Mouse (Mus musculus) lung, postnatal 25 days (tissue): ENCODE data around the gene Crk.
A peak's percentile ranks its signal among the peaks of the same experiment; 100 is the strongest.
"Not testable (repeated sequence)": the region's sequence is repeated elsewhere in the genome, so short reads cannot be mapped to it uniquely, and the experiment has no call there.

Source experiments
- DNase-seq: peaks from one replicate; pipeline ENCODE4 v3.0.0; 2022; ENCODE audit warnings: low spot score

Gene Crk

DNA sequence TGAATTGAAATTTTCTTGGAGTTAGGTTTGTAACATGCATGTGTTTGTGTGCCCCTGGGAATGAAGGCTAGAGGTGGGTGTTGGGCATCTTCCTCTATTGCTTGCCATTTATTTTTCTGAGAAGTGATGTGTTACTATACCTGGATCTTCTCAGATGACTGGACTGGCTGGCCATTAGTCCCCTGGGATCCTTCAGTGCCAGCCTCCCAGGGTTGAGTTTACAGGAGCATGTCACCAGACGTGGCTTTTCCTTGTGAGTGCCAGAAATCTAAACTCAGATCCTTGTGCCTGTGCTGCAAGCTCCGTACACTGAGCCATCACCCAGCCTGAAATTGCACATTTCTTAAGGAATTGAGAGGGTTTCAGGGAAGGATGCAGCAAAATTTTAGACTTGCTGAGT lies 5.9 kb downstream of the Crk start:
- DNase-seq, result no peak

DNA sequence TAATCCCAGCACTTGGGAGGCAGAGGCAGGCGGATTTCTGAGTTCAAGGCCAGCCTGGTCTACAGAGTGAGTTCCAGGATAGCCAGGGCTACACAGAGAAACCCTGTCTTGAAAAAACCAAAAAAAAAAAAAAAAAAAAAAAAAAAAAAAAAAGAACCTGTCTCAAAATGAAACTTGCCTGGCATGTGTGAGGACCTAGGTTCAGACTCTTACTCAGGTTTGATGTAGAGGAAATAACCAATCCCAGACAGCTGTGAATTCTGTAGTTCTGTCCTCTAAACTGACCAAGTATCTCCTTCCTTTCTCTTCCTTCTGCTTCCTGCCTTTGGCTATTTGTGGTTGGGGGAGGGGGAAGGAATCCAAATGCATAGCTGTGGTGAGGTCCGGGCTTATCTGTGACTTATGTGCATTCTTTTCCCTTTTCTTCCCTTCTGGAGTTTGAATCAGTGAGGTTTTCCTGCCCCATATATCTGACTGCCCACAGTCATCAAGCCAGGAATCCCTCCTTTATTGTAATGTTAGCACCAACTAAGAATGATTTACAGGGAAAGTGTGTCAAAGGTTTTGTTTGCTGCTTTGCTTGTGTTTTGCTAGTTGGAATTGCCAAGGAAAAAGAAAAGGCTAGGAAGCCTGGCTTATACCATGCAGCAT lies 8.4 kb downstream of the Crk start:
- no peak for DNase-seq

DNA sequence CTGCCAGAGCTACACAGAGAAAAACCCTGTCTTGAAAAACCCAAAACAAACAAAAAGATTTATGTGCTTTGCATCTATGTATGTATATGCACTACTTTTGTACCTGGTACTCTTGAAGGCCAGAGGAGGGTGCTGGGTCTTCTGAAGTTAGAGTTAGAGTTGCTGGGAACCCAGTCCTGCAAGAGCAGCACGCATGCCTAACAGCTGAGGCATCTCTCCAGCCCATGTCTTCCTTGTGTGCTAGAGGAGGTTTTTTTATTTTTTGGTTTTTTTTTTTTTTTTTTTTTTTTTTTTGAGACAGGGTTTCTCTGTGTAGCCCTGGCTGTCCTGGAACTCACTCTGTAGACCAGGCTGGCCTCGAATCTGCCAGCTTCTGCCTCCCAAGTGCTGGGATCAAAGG lies 9.1 kb downstream of the Crk start:
- DNase-seq, result no peak

DNA sequence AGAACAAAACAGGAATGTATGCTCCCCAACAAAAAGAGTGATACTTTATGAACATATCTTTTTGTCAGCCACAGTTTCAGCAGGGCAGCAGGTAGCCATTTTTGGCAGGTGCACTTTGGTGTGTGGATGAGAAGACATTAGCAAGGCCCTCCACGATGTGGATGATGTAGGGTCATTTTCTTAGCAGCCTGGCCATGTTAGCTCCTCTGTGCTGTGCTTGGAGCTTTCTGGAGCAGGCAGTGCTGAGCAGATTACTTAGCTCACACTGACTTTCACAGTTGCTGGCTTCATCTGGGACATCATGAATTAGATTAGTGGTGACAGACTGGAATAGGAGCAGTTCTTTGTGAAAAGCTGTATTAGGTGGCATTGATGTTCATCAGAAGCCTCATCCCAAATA lies 10.9 kb downstream of the Crk start:
- DNase-seq, result no peak

DNA sequence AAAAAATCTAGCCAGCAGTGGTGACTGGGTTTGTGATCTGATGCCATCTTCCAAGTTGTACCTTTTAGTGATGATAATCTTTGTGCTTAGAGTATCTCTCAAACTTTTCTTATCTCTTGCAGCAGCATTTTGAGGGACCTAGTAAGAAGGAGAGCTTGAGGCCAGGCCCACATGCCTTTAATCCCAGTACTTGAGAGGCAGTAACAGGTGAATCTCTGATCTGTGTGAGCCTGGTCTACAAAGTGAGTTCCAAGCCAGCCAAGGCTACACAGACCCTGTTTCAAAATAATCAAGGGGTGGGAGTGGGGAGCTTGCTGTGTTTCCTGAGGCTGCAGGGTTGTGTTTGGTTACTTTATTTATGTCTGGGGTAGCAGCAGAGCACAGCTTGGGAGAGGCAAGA lies 12.0 kb downstream of the Crk start:
- no peak for DNase-seq

DNA sequence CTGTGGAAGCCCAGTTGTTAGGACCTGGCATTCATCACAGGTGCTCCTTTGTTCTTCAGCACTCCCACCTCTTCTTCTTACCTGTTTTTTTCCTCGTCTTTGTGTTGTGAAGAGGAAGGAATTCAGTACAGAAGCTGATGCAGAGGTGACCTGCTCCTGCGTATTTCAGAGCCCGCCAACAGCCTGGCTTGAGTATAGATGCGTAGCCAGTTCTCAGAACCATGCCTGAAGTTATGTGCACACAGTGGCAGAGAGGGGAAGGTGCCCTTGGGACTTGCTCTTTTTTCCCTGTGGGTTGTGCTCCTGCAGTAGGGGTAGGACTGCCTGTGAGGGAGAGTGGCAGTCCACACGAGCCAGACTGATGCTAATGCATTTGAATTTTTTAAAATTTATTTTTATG lies 14.5 kb downstream of the Crk start:
- DNase-seq, result no peak

DNA sequence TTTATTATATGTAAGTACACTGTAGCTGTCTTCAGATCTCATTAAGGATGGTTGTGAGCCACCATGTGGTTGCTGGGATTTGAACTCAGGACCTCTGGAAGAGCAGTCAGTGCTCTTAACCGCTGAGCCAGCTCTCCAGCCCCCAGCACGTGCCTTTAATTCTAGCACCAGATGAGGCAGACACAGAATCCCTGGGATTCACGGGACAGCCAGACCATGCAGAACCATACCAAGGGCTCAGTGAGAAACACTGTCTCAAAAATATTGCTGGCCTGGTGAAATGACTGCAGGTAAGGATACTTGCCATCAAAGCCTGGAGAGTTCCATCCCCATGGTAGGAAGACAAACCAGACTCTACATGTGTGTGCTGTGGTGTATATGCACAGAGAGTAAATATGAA lies 18.4 kb downstream of the Crk start:
- not testable (repeated sequence) for DNase-seq

DNA sequence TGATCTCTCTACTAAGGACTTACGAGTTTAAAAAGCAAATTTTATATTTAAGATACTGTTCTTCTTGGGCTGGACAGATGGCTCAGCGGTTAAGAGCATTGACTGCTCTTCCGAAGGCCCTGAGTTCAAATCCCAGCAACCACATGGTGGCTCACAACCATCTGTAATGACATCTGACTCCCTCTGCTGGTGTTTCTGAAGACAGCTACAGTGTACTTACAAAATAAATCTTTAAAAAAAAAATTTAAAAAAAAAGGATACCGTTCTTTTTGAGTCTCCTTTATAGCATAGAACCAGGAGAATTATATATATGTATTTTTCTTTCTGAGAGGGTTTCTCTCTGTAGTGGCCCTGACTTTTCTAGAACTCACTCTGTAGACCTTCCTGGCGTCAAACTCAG lies 21.5 kb downstream of the Crk start:
- DNase-seq, result no peak

DNA sequence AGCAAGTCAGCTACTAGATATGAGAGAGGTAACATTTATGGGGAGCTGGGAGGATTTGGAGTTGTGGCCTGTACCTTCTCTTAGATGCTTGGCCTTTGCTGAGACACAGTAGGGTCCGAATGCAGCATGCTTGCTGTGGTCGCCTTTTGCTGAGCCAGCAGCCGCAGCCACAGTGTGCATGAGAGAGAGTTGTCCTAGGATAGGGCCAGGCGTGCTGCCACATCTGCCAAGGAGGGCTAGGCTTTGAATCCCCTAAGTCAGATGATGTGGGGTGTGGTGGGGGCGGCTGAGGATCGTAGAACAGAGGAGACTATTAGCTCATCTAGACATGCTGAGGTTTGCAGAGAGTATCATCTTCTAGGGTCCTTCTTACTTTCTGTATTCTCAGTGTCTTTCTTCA lies 23.7 kb downstream of the Crk start:
- DNase-seq, result no peak

DNA sequence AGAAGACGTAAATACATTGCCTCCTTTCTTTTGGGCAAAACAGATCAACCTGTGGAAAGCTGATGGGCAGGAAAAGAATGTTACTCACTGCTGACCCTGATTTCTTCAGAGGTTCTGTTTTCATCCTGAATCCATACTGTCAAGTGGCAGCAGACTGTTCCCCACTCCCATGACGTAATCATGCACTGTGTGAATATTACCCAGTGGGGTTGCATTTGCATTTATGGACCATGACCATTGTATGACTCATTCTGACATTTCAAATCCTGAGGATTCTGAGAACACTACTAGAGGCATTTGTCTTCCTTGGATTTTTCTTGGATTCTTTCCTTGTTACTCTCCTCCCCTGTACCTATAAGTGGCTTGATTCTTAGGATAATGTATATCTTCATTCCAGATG lies 24.7 kb downstream of the Crk start:
- no peak for DNase-seq

DNA sequence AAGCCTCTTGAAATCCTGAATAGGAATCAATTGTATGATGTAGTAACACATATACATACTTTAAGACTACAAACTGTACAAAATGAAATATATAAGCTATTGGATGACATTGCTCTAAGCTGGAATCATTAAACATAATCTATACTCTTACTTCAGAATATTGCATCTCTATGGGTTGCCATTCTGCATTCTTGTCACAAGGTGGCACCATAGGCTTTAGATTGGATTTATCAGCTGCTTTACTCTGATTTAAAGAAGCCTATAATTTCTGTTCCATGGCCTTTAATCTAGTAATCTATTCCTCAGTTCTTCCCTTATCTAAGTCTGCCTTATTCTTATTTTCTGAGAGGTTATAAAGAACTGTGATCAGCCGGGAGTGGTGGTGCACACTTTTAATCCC lies 34.9 kb downstream of the Crk start:
- DNase-seq, result peak; percentile 52

DNA sequence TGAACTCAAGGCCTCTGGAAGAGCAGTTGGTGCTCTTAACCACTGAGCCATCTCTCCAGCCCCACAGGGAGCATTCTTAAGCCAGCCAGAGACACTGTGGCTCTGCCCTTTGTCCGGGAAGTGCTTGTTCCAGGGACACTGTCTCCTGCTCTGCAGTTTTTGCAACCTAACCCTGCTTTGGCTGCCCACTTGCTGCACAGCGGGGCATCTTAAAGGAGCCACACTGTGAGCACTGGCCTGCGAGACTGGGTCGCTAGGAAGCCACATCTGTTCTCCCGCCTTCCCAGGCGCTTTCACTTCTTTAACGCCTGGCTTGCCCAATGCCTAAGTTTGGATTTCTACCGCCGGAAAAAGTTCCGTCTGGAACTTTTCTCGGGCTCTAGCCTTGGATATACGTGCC lies 36.5 kb downstream of the Crk start:
- DNase-seq, result no peak

DNA sequence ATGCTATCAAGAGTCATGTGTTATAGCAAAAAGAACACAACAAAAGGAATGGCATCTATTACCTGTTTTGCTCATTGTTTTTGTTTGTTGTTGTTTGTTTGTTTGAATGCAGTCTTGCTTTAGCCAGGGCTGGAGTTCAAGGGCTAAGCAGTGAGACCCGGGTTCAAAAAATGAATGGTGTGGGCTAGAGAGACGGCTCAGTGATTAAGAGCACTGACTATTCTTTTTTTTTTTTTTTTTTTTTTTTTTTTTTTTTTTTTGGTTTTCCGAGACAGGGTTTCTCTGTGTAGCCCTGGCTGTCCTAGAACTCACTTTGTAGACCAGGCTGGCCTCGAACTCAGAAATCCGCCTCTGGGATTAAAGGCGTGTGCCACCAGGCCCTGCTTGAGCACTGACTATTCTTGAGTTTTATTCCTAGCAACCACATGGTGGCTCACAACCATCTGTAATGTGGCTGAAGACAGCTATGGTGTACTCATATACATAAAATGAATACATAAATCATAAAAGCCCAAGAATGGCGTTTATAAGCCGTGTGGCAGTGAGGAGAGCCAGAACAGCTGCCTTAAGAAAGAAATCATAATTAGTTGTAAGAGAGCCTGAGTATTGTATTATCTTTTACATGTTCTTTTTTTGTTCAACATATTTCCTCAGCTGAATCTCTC lies 37.7 kb downstream of the Crk start:
- DNase-seq, result no peak

DNA sequence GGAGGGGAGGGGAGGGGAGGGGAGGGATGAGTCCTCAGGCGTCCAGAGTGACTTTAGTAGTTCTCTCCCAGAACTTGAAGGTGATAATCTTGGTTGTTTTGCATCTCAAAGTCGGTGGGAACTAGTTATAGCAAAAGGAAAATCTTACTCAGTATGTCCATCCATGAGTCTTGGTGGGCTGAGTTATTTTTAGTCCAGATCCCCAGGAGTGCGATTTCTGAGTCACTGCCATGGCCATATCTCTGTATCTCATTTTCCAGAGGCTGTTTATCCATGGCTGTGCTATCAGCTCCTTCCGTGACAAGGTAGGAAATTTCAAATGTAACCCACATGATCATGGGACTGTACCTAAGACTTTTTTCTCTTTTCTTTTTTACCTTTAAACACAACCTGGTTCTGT lies 43.3 kb downstream of the Crk start:
- no peak for DNase-seq

DNA sequence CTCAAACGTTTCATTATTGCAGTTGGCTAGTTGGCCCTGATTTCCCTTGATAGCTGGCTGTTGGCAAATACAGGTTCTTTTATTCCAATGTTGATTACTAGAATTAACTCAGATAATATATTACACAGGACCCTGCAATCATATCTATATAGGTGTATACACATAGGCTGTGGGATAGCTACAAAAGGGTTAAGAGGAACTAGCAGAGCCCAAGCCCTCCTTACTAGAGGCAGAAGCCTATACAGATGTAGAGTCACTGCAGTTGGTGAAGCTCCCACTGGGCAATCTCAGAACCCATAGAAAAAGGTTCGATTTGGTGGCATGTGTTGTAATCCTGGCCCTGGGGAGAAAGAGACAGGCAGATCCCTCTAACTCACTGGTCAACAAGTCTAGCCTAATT lies 48.1 kb downstream of the Crk start:
- DNase-seq, result no peak

DNA sequence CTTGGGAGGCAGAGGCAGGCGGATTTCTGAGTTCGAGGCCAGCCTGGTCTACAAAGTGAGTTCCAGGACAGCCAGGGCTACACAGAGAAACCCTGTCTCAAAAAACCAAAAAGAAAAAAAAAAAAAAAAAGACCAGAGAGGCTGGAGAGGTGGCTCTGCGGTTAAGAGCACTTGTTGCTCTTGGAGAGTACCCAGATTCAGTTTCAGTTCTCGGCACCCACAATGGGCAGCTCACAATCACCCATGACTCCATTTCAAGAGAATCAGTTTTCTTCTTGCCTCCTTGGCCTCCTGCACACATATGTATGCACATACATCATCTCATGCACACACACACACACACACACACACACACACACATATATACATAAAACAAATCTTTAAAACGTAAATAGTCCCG lies 48.6 kb downstream of the Crk start:
- DNase-seq, result not testable (repeated sequence)

DNA sequence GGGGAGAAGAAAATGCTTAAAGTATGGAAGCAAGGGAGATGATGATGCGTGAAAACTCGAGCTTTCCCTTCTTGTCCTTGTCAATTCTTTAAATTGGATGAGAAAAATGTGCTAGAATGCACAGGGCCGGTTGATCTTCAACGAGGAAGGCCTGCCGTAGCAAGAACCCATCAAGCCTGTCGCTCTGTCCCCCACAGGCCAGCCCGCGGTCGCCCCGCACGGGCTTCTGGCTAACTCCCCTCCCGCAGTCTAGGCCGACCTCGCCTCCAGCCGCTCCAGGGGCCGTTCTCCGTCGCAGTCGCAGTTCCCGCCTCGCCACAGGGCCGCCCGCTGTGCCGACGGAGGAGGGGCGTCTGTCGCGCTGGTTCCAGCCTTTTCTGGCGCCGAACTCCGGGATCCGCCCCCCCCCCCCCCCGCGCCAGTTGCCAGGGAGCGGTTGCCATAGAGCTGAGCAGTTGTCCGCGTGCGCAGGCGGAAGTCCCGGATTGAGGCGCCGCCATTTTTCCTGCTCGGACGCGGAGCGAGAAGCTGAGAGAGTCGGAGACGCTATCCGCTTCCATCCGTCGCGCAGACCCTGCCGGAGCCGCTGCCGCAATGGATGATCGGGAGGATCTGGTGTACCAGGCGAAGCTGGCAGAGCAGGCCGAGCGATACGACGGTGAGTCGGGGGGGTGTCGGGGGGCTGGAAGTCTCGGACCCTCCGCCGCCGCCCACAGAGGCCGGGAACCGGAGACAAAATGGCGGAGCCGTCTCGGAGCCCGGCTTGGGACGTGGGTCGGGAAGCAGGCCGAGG lies 53.6 kb downstream of the Crk start, which contains the start of gene Ywhae:
TSS of gene Ywhae (plus strand) at position 436 of the 793 bp plus-strand sequence.
- peak; percentile 93 for DNase-seq

DNA sequence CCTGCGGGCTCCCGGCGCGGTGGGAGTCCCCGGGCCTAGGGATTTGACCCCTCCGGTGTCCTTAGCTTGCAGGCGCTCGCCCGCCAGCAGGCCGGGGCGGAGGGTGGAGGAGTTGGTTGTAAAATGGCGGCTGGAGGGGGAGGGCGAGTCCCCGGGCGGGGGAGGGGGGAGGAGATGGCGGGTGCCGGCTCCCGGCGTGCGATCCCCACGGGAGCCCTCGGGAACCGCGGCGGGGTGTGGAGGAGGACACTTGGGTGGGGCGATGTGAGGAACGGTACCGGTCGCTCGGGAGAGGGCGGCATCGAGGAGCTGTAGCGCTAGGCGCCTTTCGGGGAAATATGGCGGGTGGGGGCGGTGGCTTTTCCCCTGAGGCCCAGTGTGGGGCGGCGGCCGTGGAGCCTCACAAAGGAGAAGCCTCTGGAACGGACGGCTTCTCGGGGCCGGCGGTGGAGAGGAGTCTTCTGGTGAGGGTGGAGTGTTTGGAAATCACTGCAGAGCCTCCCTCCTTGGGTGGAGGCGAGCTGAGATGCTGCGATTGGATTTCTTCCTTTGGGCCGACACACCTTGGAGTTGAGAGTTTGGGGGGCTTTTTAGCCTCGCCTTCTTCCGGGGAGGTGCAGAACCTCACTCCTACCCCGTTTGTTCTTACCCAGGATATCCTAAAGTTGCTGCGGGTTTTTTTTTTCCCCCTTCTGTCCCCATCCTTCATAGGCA lies 54.3 kb downstream of the Crk start:
- peak; percentile 64 for DNase-seq

DNA sequence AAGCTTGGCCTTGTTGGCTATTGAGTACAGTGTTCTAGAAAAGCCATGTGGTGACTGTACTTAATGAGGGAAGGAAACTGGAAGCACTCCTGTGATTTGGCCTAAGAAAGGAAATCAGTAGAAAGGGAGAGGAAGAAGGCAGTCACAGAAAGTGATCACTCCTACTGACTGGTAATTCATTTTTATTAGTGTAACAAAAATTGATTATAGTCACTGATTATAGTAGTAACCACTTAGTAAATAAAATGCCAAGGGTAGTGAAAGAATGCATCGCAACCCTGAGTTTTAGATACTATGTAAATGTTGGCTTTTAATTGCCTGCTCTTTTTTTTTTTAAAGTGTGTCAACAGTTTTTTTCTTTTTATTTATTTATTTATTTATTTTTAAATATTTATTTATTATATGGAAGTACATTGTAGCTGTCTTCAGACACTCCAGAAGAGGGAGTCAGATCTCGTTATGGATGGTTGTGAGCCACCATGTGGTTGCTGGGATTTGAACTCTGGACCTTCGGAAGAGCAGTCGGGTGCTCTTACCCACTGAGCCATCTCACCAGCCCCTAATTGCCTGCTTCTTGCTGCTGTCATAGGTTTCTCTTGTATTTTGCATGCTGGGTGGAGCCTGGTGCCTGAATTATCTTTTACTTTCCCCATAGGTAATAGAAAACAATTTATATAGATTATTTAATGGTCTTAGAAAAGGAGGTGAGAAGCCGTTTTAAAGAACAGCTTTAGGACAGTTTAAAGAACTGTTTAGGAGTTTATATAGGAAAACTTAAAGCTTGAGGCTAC lies 56.6 kb downstream of the Crk start:
- no peak for DNase-seq

DNA sequence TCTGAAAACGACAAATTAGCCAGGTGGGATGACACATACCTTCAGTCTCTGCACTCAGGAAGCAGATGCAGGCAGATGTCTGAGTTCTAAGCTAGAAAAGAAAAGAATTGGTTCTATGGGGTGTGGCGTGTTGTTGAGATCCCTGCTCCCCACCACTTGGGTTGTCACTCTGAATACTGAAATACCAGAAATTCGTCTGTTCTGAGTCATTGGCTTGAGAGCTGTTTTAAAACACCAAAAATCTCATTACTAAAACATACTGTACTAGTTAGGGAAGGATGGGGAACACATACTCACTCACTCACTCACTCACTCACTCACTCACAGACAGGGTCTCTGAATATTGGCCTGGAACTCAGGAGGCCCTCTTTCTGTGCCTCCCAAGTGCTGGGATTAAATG lies 57.9 kb downstream of the Crk start:
- DNase-seq, result peak; percentile 27

DNA sequence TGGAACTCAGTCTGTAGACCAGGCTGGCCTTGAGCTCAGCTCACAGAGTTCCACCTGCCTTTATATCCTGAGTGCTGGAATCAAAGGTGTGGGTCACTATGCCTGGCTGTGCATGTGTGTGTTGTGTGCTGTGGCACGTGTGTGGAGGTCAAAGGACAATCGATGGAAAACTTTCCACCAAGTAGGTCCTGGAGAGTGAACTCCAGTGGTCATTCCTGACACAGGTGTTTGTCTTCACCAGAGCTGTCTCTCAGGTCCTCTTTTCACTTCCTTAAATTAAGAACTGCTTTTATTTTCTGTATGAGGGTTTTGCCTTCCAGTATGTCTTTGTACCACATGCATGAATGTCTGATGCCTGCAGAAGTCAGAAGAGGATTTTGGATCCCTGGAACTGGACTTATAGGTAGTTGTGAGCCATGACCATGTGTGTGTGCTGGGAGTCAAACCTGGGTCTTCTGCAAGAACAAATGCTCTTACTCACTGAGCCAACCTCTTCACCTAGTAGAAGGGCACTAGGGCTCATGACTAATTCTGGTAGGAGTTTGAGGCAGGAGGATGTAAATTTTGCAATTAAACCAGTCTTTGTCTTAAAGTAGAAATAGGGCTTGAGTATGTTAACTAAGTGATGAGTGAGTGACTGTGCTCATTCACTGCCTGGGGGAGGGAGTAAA lies 58.9 kb downstream of the Crk start:
- no peak for DNase-seq
